Mouse (Mus musculus) left cerebral cortex, adult 8-10 months (tissue): Measurements from ENCODE around the gene Gm49425. TPM values are rescaled to one million over a fixed set of nuclear protein-coding genes. Genes with fewer than 3 reads are reported as not detected.
"Not testable (repeated sequence)": the region's sequence is repeated elsewhere in the genome, so short reads cannot be mapped to it uniquely, and the experiment has no call there.

ENCODE experiments used
- DNase-seq, 2 experiments: peaks; one replicate each; pipeline ENCODE4 v3.0.0; 2022; ENCODE audit warnings: low spot score in 2 of 2
- total RNA-seq, 4 experiments: library from RNA; stranded (reverse); gene quantifications; 2 replicates each; pipeline ENCODE4 v1.2.4; 2022

Gene Gm49425
- total RNA-seq, result not detected

GRCm38 (mm10) chr15:101517161-101517560 lies at the start of gene Gm49425:
TSS of gene Gm49425 (minus strand) at chr15:101517261.
- DNase-seq, result not testable (repeated sequence)

GRCm38 (mm10) chr15:101562850-101563249 lies 45.8 kb upstream of the Gm49425 start, which contains the start of gene Krt90:
TSS of gene Krt90 (minus strand) at chr15:101562950.
- DNase-seq, result no peak

- no peak for DNase-seq
Measured at GRCm38 (mm10) chr15:101558034-101558646, 41.1 kb upstream of the Gm49425 start.

- DNase-seq, result no peak
Measured at GRCm38 (mm10) chr15:101553169-101553568, 36.1 kb upstream of the Gm49425 start.

GRCm38 (mm10) chr15:101552188-101552587 lies 35.1 kb upstream of the Gm49425 start:
- peak in 1 of 2 experiments; percentile 12 for DNase-seq

- DNase-seq, result no peak
Measured at GRCm38 (mm10) chr15:101550567-101550966, 33.5 kb upstream of the Gm49425 start, which contains the start of gene Krt82. TSS of gene Krt82 (minus strand) at chr15:101550667.

GRCm38 (mm10) chr15:101544478-101544877 lies 27.4 kb upstream of the Gm49425 start:
- DNase-seq, result no peak

GRCm38 (mm10) chr15:101542543-101542942 lies 25.5 kb upstream of the Gm49425 start:
- DNase-seq, result no peak

- no peak for DNase-seq
Measured at GRCm38 (mm10) chr15:101538580-101538900, 21.5 kb upstream of the Gm49425 start.

- DNase-seq, result no peak
Measured at GRCm38 (mm10) chr15:101537864-101538579, 21.0 kb upstream of the Gm49425 start.

- no peak for DNase-seq
Measured at GRCm38 (mm10) chr15:101536054-101536850, 19.2 kb upstream of the Gm49425 start.

- no peak for DNase-seq
Measured at GRCm38 (mm10) chr15:101532720-101533119, 15.7 kb upstream of the Gm49425 start, which contains the start of gene Krt84. TSS of gene Krt84 (minus strand) at chr15:101532820.

GRCm38 (mm10) chr15:101522556-101523232 lies 5.6 kb upstream of the Gm49425 start:
- DNase-seq, result no peak

GRCm38 (mm10) chr15:101519792-101520191 lies 2.7 kb upstream of the Gm49425 start:
- peak; percentile 40 to 71 for DNase-seq

- no peak for DNase-seq
Measured at GRCm38 (mm10) chr15:101508247-101508646, 8.8 kb downstream of the Gm49425 start.

GRCm38 (mm10) chr15:101506896-101507758 lies 9.9 kb downstream of the Gm49425 start:
- no peak for DNase-seq

GRCm38 (mm10) chr15:101497181-101497580 lies 19.9 kb downstream of the Gm49425 start:
- no peak for DNase-seq

- no peak for DNase-seq
Measured at GRCm38 (mm10) chr15:101495266-101495665, 21.8 kb downstream of the Gm49425 start.

GRCm38 (mm10) chr15:101494203-101494602 lies 22.9 kb downstream of the Gm49425 start:
- DNase-seq, result no peak

GRCm38 (mm10) chr15:101493713-101494112 lies 23.3 kb downstream of the Gm49425 start:
- no peak for DNase-seq
